Mouse (Mus musculus) left cerebral cortex, adult 18-20 months (tissue): ENCODE measurements at regions not wholly inside any gene's neighbourhood (a gene's known extent, or its start where the extent isn't known, plus 50 kb on each side); places are given as distances from the start of the nearest gene placed in this dataset.

Experiments used
- DNase-seq, 2 experiments: peaks; one replicate each; pipeline ENCODE4 v3.0.0; 2021 to 2022; ENCODE audit warnings: low spot score in 2 of 2, mixed read lengths in 1 of 2

DNA sequence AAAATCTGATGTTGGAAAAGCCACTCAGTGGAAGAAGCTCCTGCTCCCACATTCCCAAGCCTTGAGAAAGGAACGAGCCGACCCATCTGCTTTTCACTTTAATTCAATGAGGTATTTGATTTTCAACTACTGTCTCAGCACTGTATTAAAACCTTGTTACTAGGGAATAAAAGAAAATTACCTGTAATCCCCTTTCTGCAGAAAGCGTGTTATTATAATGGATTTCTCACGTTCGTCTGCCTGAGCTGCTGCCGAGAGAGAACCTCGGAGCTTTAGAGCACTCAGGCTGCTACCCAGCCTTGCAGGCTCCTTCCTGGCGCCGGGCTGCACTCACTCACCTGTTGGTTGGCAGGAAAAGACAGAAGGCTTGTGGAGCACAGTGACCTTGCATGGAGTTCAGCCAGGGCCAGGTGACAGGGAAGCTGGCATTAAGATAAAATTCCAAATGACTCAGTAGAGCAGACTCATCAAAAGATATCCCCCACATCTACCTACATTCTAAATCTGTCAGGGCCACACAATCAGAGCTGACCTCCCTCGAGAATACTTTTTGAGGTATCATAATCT is 770.2 kb downstream of the Adgrl2 start:
- DNase-seq, result no peak

GRCm38 (mm10) chr3:148202148-148202547 is 788.2 kb downstream of the Adgrl2 start:
- DNase-seq, result no peak

DNA sequence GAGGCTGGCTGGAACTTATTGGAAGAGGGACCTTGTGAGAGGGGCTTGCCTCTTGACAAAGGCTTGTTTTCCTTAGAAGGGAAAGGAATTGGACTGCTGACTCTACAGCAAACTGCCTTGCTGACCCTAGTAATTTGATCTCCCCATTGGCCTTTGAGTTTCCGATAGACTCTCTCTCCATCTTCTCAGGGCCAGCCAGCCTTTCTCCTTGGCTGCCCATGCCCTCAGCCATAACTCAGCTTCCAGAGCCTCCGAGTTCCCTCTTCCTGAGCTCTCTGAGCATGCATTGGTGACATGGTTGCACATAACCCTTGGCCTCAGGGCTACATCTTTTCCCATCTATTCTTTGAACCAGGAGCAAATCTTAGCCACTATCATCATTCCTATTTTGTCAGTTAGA is 803.7 kb downstream of the Adgrl2 start:
- no peak for DNase-seq

GRCm38 (mm10) chr3:148167556-148167955 is 822.8 kb downstream of the Adgrl2 start:
- no peak for DNase-seq

DNA sequence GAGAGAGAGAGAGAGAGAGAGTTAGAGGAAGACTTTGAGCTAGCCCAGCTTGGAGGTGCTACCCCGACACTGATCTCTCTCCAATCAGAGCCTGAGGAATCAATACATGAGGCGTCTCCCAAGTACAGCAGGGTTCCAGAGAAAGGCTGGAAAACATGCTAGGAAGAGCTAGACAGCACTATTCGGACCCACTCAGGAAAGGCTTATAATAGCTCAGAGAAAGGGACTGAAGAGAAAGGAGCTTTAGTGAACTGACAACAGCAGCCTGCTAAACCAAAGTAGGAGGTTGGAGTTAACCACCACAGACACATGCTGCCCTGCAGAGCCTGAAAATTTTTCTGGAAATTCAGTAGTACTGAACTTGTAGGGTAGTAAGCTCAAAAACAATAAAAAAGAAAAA is 831.3 kb downstream of the Adgrl2 start:
- DNase-seq, result no peak

- DNase-seq, result no peak
These were observed 831.8 kb downstream of the Adgrl2 start for GRCm38 (mm10) chr3:148158533-148158932.

- DNase-seq, result no peak
These were observed 846.6 kb downstream of the Adgrl2 start for GRCm38 (mm10) chr3:148143776-148144175.

- no peak for DNase-seq
These were observed 853.5 kb downstream of the Adgrl2 start for GRCm38 (mm10) chr3:148136791-148137251.

GRCm38 (mm10) chr3:148134646-148135045 is 855.7 kb downstream of the Adgrl2 start:
- DNase-seq, result no peak

DNA sequence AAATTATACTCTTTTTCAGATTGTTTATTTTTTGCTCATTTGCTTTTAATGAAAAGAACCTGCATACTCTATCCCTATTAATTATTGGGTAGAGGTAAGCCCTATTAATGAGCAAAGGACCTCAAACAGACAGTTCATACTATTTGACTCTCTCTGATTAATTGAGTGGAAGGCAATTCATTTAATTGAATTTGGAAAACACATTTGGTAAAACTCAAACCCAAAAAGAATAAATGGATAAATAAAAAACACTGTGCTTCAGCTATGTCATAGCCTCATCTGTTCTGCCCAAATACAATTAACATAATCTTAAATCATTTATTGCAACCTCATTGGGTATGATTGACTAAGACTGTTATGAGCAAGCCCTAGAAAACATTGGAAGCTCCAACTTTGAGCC is 874.8 kb downstream of the Adgrl2 start:
- DNase-seq, result no peak

DNA sequence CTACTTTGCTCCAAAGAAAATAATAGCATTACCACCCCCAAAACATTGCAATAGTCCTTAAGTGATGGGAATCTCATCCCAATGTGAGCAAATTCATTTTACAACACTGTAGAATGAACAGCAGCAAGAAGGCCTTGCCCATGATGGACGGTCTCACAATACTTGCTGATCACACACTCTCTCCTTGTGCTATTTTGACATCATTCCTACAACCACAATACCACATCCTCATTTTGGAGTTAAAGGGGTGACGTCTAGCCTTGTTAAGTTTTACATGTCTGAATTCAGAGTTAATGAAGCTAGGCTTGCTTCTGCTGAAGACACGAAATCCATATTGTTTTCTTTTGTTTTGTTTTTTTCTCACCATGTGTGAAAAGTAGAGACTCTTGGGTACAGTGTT is 878.2 kb downstream of the Adgrl2 start:
- DNase-seq, result no peak

DNA sequence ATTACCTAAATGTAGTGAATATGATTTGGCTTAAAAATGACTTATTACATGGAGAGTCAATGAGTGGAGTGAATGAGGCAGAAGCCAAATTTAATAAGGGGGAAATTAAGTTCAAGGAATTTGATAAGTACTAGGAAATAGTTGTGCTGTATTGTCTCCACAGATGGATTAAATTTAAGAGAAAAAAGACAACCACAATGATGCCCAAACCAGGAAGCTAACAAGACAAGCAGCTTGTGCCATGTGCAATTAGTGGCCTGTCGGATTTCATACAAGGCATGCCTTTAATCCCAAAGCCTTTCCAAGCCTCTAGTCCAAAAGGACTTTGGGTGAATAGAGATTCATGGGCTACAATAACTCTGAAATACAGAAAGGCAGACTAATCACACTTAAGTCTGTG is 883.3 kb downstream of the Adgrl2 start:
- no peak for DNase-seq

GRCm38 (mm10) chr3:148093930-148094329 is 896.4 kb downstream of the Adgrl2 start:
- no peak for DNase-seq

- DNase-seq, result no peak
These were observed 914.5 kb downstream of the Adgrl2 start for GRCm38 (mm10) chr3:148075841-148076240.

DNA sequence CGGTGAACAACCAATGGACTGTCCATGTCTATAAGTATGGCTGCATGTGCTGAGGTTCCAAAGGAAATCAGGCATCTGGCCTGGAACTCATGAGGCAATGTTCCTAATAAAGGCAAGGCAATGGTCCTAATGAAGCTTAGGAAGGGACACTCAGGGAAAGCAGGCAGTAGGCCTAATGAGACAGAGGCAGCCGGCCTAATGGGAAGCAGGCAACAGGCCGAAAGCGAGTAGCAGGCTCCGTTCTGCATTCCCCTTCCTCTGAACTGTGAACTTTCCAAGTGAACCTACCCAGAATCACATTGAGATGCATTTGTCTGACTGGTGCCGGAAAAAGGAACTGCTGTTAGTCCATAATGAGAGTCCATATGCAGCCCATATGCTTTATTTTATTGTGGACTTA is 923.7 kb downstream of the Adgrl2 start:
- DNase-seq, result no peak

DNA sequence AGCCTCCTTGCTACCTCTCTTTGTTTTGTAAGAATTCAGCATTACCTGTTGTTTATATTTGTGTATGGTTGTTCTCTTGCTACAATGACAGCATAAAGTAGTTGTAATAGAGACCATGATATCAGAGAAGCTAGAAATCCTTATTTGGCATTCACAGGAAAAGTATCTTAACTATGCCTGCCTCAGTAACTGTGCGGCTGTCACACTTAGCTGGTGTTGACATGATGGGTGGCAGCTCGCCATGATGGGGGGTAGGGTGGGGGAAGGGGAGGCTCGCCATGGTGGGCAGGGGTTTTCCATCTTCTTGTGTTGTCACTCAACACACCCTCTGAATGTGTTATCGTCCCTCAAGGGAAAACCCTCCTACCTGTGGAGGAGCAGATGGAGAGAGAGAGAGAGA is 934.3 kb downstream of the Adgrl2 start:
- no peak for DNase-seq

GRCm38 (mm10) chr3:148052516-148052915 is 937.8 kb downstream of the Adgrl2 start:
- no peak for DNase-seq

GRCm38 (mm10) chr3:148048247-148048646 is 942.1 kb downstream of the Adgrl2 start:
- DNase-seq, result no peak

- no peak for DNase-seq
These were observed 957.8 kb downstream of the Adgrl2 start for GRCm38 (mm10) chr3:148032532-148032931.

GRCm38 (mm10) chr3:148005831-148006230 is 984.5 kb downstream of the Adgrl2 start:
- DNase-seq, result no peak

DNA sequence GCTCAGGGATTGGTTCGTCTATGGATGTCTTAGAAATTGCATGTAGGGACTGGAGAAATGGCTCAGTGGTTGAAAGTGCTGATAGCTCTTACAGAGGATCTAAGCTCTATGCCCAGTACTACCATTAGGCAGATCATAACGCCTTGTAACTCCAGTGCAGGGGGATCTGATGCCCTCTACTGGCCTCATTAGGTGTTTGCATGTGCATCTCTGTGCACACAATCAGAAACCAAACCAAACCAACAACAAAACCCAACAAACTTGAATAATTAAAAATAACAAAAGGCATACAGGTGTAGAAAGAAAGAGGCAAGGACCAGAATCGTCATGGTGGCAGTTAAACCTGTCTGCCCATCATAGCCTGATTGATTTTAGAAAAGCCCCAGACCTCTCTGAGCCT is 986.3 kb downstream of the Adgrl2 start:
- no peak for DNase-seq

DNA sequence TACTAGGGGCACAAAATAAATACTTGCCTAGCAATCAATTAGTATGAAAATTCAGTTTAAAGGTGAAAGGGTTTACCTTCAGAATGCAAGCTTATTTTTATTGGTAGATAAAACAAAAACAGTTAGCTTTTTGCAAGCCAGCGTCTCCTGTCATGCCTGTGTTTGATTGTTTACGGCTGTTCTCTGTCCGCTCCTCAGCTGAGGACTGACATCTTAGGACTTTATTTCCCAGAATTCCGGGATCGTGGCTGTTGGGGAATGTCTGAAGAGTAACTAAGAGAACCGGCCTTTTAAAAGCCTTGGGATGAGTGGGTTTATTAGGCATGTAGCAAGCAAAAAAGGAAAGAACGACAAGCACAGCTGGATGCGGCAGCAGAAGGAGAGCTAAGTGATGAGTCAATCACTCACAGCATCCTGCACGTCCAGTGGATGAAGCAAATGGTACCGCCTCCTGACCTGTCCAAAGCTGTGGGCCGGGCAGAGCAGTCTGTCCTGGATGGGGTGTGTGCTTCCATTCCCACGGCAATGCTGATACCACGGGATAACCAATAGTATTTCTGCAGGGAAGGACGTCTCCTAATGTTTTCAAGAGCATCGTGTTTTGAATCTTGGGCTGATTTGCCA is 990.9 kb downstream of the Adgrl2 start:
- no peak for DNase-seq

DNA sequence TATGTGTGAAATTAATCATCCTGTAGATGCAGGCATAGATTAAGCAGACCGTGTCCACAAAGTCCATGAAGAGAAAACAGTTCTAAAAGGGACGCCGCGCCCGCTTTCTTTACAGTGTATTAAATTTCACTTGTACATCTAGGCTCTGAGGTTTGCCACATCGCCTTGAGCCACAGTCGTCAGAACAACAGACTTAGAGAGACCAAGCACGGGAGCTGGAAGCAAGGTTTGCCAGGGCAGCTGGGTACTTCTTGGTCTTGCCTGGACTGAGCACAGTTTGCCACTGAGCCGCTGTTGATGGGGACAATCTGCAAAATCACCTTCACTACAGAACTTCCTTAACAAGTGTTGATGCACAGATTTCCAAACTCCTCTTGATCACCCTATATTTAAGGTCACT is 998.6 kb downstream of the Adgrl2 start:
- no peak for DNase-seq
